Mouse (Mus musculus): ENCODE measurements at regions not wholly inside any gene's neighbourhood (a gene's known extent, or its start where the extent isn't known, plus 50 kb on each side); places are given as distances from the start of the nearest gene placed in this dataset.

DNA sequence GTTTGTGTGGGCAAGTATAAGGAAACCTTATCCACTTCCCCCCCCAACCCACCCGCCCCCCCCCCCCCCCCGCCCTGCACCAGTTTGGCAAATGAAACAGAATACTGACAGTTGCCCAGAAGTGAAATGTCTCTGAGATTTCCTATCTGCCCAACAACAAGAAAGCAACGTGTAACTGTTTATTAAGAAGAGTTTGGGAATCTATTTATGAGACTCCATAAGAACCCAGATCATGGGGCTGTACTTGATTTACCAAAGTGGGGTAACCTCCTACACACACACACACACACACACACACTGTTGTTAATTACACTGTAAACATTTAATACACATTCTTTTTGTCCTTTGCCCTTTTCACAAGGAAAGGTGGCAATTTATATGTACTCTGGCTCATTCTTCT lies 165.6 kb upstream of the Tmem161b start:
- TF ChIP-seq CTCF (IDR thresholded peaks at IDR 0.05; ENCODE audit: low read depth, low read length) (no peak), POLR2A (IDR thresholded peaks at IDR 0.05; ENCODE audit: insufficient read depth, low read length) (no peak)

Data from ES-Bruce4 (cell line).